Mouse (Mus musculus): ENCODE data around the gene Gstm6. TPM values are rescaled to one million over a fixed set of nuclear protein-coding genes. Genes with fewer than 3 reads are reported as not detected.

Gene Gstm6
- total and polyA plus RNA-seq, 2 experiments from 2014 or later, result 20.0 to 20.7 TPM

DNA sequence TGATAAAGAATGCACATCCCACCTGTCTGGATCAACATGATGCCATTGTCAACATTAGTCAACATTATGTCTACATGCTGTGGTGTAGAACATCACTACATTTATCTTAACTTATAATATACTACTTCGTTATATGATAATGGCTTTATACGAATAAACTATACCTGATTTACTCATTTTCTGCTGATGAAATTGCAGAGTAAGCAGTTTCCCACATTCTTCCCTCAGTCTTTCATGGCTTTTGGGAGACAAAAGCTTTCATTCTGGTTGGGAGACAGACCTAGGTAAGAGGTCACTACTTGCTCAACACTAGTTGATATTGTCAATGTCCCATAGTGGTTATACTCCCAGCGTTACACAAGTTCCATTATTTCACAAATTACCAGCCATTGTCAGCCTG lies 18.2 kb downstream of the Gstm6 start:
- Histone ChIP-seq H3K4me3 (ENCODE audit: low read depth, low read length) (no peak overlapping the region), H3K9ac (no peak overlapping the region), H3K27me3 (ENCODE audit: insufficient read depth, low read length) (no peaks in the 10 kb centered on the region), H3K4me2 (ENCODE audit: low read depth) (no peak overlapping the region), H3K4me1 (ENCODE audit: insufficient read depth) (no peaks in the 10 kb centered on the region), H3K9me3 (ENCODE audit: low read length) (no peaks in the 10 kb centered on the region), H3K36me3 (ENCODE audit: insufficient read depth) (no peaks in the 10 kb centered on the region), H3K27ac (ENCODE audit: low read depth, low read length) (no peak overlapping the region)
- ATAC-seq (no peak), DNase-seq (no peak)
- no peak for TF ChIP-seq CTCF (IDR thresholded peaks at IDR 0.05; ENCODE audit: low read depth)
- 91% methylated on average over 3 of the region's 3 CpGs for WGBS

DNA sequence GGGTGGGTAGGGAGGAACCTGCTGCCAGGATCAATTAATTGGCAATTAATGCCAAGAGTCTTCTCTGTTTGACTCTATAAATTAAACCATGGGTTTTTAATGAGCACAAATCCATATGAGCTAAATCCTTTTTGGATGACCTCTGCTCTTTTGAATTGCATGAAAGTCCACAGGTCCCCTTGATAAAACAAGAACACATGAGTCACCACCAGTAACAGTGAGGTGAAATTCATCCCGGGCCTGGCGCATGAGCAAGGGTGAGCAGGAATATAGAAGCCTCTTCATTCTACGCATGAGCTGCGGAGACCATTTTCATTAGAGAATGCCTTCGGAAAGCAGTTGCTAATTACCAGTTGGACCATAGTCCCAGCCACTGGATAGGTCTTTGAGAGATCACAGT lies 23.2 kb downstream of the Gstm6 start:
- no peak for TF ChIP-seq CTCF (IDR thresholded peaks at IDR 0.05; ENCODE audit: low read depth)

DNA sequence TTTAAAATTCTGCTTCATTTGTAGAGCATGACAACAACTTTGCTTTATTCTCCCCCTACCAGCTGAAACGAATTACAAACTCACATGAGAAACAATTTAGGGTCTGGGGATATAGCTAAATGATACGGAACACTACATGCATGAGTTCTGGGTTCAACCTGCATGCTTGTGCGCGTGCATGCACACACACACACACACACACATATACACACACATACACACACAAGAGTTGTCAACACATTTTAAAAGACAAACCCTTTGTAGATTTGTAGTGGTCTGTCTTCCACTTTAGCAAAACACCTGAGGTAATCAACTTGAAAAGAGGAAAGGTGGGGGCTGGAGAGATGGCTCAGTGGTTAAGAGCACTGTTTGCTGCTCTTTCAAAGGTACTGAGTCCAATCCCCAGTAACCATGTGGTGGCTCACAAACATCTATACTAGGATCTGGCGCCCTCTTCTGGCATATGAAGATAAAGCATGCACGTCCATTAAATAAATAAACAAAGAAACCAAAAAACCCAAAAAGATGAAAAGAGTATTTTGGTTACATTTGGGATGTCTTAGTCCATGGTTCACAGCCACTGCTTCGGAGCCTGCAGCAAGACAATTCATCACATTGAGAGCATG lies 25.7 kb downstream of the Gstm6 start:
- H3K4me2 ChIP-seq (ENCODE audit: low read depth), result no peak overlapping the region
- peak; percentile 74 for ATAC-seq
- H3K27me3 ChIP-seq (ENCODE audit: insufficient read depth, low read length), result no peaks in the 10 kb centered on the region
- DNase-seq, result peak; percentile 83
- no peaks in the 10 kb centered on the region for H3K4me1 ChIP-seq (ENCODE audit: insufficient read depth)
- no peaks in the 10 kb centered on the region for H3K9me3 ChIP-seq (ENCODE audit: low read length)
- no peak overlapping the region for H3K9ac ChIP-seq
- no peak overlapping the region for H3K27ac ChIP-seq (ENCODE audit: low read depth, low read length)
- peak; percentile 81 for TF ChIP-seq CTCF (IDR thresholded peaks at IDR 0.05; ENCODE audit: low read depth)
- no peak overlapping the region for H3K4me3 ChIP-seq (ENCODE audit: low read depth, low read length)
- H3K36me3 ChIP-seq (ENCODE audit: insufficient read depth), result no peaks in the 10 kb centered on the region
- WGBS, result 52% methylated on average over 7 of the region's 7 CpGs

More for the DNA sequence above, 23.2 kb downstream of the Gstm6 start:
- H3K9me3 ChIP-seq (ENCODE audit: low read length), result no peaks in the 10 kb centered on the region
- no peak overlapping the region for H3K9ac ChIP-seq
- 83% methylated on average over 5 of the region's 5 CpGs for WGBS
- H3K4me2 ChIP-seq (ENCODE audit: low read depth), result no peak overlapping the region
- H3K27ac ChIP-seq (ENCODE audit: low read depth, low read length), result no peak overlapping the region
- H3K27me3 ChIP-seq (ENCODE audit: insufficient read depth, low read length), result no peaks in the 10 kb centered on the region
- ATAC-seq (no peak), DNase-seq (no peak)
- H3K4me3 ChIP-seq (ENCODE audit: low read depth, low read length), result no peak overlapping the region
- H3K36me3 ChIP-seq (ENCODE audit: insufficient read depth), result no peaks in the 10 kb centered on the region
- no peaks in the 10 kb centered on the region for H3K4me1 ChIP-seq (ENCODE audit: insufficient read depth)

DNA sequence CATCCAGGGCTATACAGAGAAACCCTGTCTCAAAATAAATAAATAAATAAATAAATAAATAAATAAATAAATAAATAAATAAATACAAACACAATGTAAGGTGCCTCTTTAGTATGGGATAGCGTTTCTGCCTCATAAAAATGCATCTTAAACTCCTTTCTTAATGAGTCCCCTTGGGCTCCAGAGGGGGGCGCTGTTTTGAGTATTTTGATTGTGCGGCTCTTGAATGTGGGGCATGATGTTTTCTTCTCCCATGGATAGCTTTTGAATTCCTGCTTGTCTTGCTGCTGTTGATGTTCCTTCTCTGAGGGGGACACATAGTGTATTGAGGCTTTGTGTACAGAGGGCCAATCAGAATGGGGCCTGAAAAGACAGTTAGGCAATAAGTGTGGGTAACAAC lies 26.5 kb downstream of the Gstm6 start:
- Histone ChIP-seq H3K4me1 (ENCODE audit: insufficient read depth) (no peaks in the 10 kb centered on the region), H3K4me3 (ENCODE audit: low read depth, low read length) (no peak overlapping the region), H3K36me3 (ENCODE audit: insufficient read depth) (no peaks in the 10 kb centered on the region), H3K9me3 (ENCODE audit: low read length) (no peaks in the 10 kb centered on the region), H3K27ac (ENCODE audit: low read depth, low read length) (no peak overlapping the region), H3K9ac (no peak overlapping the region), H3K4me2 (ENCODE audit: low read depth) (no peak overlapping the region), H3K27me3 (ENCODE audit: insufficient read depth, low read length) (no peaks in the 10 kb centered on the region)
- 84% methylated on average over 3 of the region's 3 CpGs for WGBS
- no peak for DNase-seq
- TF ChIP-seq CTCF (IDR thresholded peaks at IDR 0.05; ENCODE audit: low read depth), result peak; percentile 39
- ATAC-seq, result peak; percentile 20; the same call in 1 of the 2 replicates

DNA sequence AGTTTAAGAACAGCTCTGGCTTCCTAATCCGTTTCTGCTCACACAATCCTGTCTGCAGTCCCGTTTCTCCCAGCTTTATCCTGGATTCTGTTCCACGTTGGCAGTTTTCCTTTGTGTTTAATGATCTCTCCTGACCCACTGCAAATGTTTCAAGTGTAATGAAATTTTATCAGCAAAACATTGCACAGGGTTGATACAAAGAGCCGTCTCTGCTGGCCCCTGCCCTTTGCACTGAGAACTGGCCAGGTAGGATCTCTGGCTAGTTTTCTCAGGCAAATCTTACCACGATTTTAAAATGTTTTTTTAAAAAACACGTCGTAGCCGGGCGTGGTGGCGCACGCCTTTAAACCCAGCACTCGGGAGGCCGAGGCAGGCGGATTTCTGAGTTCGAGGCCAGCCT lies 26.9 kb downstream of the Gstm6 start:
- H3K9me3 ChIP-seq (ENCODE audit: low read length), result no peaks in the 10 kb centered on the region
- H3K4me2 ChIP-seq (ENCODE audit: low read depth), result no peak overlapping the region
- no peak for ATAC-seq
- no peaks in the 10 kb centered on the region for H3K36me3 ChIP-seq (ENCODE audit: insufficient read depth)
- DNase-seq, result no peak
- H3K27ac ChIP-seq (ENCODE audit: low read depth, low read length), result no peak overlapping the region
- no peak overlapping the region for H3K4me3 ChIP-seq (ENCODE audit: low read depth, low read length)
- H3K9ac ChIP-seq, result no peak overlapping the region
- no peak for TF ChIP-seq CTCF (IDR thresholded peaks at IDR 0.05; ENCODE audit: low read depth)
- no peaks in the 10 kb centered on the region for H3K27me3 ChIP-seq (ENCODE audit: insufficient read depth, low read length)
- H3K4me1 ChIP-seq (ENCODE audit: insufficient read depth), result no peaks in the 10 kb centered on the region
- WGBS, result 79% methylated on average over 15 of the region's 15 CpGs

DNA sequence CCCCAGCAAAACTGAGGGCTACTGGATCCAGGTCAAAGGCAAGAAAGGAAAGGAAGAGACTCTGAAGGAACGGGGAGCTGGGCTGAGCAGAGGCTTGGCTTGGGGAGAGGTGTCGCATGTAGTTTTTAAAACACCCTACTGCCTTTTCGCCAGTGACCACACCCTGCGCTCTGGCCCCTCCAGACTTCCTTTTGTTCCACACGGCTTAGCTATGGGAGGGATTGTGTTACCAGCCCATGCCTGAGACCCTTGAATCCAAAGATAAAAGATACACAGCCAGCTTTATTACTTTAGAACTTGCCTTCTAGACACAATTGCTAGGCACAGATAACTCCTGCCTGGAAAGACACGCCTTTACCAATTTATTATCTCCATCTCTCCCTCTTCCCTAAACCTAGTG lies 37.6 kb downstream of the Gstm6 start:
- no peak overlapping the region for H3K9ac ChIP-seq
- no peaks in the 10 kb centered on the region for H3K4me1 ChIP-seq (ENCODE audit: insufficient read depth)
- H3K4me3 ChIP-seq (ENCODE audit: low read depth, low read length), result no peak overlapping the region
- no peaks in the 10 kb centered on the region for H3K27me3 ChIP-seq (ENCODE audit: insufficient read depth, low read length)
- no peaks in the 10 kb centered on the region for H3K9me3 ChIP-seq (ENCODE audit: low read length)
- no peak overlapping the region for H3K27ac ChIP-seq (ENCODE audit: low read depth, low read length)
- no peak for ATAC-seq
- no peak overlapping the region for H3K4me2 ChIP-seq (ENCODE audit: low read depth)
- 57% methylated on average over 6 of the region's 6 CpGs for WGBS
- DNase-seq, result no peak
- no peaks in the 10 kb centered on the region for H3K36me3 ChIP-seq (ENCODE audit: insufficient read depth)
- TF ChIP-seq CTCF (IDR thresholded peaks at IDR 0.05; ENCODE audit: low read depth), result no peak

DNA sequence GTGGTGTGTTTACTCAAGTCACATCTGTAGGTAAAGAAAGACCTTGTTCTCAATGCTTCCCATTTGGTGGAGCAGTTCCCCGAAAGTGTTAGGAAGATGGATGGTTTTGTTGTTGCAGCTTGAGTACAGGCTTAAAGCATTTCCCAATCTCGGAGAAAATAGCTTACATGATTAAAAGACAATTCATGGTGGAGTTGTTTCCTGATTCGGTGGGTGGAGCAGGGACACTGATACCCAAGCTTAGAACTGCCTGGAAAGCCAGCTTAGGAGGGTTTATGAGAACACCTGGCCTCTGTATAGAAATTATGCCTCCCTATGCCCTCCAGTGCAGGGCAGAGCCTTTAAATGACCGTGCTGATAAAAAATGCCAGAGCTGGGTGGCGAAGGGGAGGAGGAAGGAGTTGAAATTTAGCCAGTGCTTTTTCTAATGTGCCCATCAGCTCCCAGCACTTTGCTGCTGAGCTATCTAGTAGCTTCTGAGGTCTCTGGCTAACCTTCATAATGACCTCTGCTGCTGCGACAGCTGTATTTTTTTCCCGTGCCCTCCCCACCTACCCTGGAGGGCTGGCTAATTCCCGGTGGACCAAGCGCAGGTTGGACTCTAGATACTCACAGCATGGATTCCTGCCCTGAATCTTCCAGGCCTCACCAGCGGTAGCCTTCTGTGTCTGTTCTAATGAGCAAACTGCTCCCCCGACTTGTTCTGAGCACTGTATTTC lies 42.4 kb downstream of the Gstm6 start:
- 76% methylated on average over 11 of the region's 11 CpGs for WGBS
- no peak for ATAC-seq
- no peak overlapping the region for H3K9ac ChIP-seq
- H3K27ac ChIP-seq (ENCODE audit: low read depth, low read length), result no peak overlapping the region
- H3K4me2 ChIP-seq (ENCODE audit: low read depth), result no peak overlapping the region
- no peak for DNase-seq
- no peaks in the 10 kb centered on the region for H3K27me3 ChIP-seq (ENCODE audit: insufficient read depth, low read length)
- H3K4me1 ChIP-seq (ENCODE audit: insufficient read depth), result no peaks in the 10 kb centered on the region
- TF ChIP-seq CTCF (IDR thresholded peaks at IDR 0.05; ENCODE audit: low read depth), result no peak
- H3K9me3 ChIP-seq (ENCODE audit: low read length), result no peaks in the 10 kb centered on the region
- H3K4me3 ChIP-seq (ENCODE audit: low read depth, low read length), result no peak overlapping the region
- H3K36me3 ChIP-seq (ENCODE audit: insufficient read depth), result no peaks in the 10 kb centered on the region

Data from forebrain, postnatal 0 days (tissue).